Mouse (Mus musculus): ENCODE measurements around the gene Hes3.

Gene Hes3

DNA sequence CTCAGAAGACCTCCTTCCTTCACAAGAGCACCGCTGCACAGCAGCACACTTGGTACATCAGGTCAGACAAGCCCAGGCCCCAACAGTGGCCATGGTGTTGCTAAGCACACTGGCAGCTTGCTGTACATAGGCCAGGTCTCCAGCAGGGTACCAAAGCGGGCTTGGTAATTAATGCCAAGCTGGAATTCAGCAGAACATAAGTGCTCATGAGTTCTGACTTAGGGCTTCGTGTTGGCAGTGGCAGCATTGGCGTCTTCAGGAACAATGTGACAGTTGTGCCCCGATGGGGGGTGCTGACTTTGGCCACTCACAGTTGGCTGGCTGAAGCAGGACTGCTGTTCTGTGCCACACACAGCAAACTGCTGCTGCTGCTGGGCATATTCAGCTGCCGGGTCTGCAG, 13.2 kb upstream of the Hes3 start:
- DNase-seq (ENCODE audit: low spot score): no peak

DNA sequence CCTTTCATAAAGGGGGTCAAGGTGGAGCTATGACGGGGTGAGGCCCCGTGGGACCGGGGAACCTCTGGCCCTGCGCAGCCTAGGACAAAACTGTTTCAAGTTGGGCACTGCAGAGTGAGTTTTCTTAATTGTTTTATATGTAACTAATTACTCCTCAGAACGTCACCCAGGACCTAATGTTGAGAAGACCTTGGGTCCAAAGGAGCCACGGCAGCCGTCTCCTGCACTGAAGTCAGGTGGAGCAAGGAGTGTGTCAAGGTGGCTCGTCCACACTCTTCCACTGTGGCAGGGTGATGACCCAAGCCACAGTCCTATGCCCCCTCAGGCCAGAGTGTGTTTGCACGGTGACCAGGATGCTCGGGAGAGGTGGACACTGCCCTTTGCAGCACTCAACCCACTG, 11.7 kb upstream of the Hes3 start:
- no peak for DNase-seq (ENCODE audit: low spot score)

DNA sequence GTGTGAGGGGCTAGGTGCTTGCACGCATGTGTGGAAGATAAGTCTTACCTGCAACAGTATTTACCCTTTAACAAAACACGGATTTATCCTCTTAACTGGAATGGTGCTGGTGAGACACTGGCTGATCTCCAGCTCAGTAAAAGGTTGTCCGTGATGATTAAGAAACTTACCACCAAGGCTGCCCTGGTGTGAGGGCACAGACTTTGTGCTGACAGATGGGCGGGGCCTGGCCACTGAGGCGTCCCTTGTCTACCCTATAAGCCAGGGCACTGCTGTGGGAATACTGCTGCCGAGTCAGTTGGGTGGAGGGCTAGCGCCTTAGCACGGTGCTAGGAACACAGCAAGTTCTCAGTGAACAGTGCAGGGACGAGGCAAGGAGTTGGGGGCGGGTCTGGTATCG, 10.6 kb upstream of the Hes3 start:
- no peak for DNase-seq (ENCODE audit: low spot score)

- no peak for DNase-seq (ENCODE audit: low spot score)
Observed at GRCm38 (mm10) chr4:152300375-152300774, 8.9 kb upstream of the Hes3 start.

- no peak for DNase-seq (ENCODE audit: low spot score)
Observed at GRCm38 (mm10) chr4:152298836-152299235, 7.4 kb upstream of the Hes3 start.

DNA sequence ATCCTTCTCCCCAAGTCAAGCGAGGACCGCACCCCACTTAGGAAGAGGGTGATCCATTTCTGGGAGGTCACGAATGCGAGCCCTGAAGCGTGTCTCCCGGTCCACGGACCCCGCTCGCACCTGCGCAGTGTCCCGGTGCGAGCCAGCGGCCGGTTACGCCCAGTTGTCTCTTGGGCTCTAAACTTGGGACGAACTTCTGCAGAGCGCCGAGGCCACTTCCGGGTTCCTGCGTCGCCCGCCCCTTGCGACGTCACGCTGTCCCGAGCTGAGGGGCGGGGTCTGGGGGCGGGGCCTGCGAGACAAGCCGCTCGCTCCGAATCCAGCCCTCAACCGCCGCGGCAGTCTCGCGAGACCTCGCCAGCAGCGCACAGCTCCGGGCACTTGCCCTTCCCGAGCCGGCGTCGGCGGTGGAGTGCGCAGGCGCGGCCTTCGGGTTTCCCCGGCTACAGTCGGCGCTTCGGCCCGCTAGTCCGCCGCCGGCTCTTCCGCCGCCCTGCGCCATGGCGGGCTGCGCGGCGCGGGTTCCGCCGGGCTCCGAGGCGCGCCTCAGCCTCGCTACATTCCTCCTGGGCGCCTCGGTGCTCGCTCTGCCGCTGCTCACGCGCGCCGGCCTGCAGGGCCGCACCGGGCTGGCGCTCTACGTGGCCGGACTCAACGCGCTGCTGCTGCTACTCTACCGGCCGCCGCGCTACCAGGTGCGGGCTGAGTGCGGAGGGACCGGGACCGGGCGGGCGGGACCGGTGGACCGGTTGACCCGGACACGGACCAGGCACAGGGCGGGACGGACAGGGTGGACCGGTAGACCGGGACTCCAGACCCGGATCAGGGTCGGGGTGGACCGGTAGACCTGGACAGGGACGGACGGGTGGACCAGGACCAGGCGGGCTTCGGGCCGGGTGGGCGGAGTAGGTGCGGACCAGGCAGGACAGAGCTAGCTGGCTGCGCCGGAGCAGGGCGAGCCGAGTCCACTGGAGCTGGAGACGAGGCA, 5.7 kb upstream of the Hes3 start, which contains the start of gene Icmt:
Icmt (plus strand) TSS at position 354 of the 988 bp plus-strand sequence.
- DNase-seq (ENCODE audit: low spot score): peak; percentile 99

DNA sequence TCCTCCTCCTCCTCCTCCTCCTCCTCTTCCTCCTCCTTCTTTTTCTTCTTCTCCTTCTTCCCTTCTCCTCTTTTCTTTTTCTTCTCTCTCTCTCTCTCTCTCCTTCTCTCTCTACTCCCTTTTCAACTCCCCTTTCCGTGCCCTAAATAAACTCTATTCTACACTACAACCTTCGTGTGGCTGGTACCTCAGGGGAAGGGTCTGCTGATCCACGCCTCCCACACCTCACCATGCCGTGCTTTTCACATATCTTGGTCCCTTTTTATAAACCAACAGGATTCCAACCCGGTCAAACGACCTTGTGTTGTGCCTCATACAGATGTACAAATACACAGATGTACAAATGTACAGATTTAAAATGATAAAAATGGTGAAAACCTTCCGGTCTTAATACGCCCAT, 4.9 kb upstream of the Hes3 start:
- DNase-seq (ENCODE audit: low spot score): no peak

- DNase-seq (ENCODE audit: low spot score): no peak
Observed at GRCm38 (mm10) chr4:152295916-152296315, 4.5 kb upstream of the Hes3 start.

DNA sequence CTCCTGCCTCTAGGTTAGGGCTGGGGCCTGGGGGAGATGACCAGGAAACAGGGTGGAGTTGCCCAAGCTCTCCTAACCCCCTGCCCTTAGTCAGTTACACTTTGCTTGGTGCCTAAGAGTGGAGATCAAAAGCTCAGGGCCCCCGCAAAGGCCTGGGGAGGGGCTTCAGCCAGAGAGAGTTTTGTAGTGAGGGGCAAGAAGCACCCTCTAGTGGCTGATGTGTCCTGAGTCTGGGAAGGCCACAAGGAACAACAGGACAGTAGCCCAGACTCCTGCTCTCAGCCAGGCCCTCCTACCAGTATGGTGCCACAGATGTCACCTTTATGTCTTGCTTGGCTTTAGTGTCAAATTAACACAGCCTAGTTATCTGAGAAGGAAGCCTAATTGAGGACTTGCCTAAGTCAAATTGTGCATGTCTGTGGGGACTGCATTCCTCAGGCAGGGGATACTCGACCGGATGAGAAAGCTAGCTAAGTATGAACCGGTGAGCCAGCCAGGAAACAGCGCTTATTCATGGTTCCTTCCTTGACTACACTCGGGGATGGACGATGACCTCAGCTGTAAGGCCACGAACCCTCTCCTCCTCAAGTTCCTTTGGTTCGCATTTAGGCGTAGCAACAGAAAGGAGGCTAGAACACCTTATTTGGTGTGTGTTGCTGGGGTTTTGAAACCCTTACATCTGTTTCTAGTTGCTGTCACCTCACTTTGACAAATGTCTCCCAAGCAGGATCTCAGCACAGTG, 2.9 kb upstream of the Hes3 start:
- DNase-seq (ENCODE audit: low spot score): no peak

DNA sequence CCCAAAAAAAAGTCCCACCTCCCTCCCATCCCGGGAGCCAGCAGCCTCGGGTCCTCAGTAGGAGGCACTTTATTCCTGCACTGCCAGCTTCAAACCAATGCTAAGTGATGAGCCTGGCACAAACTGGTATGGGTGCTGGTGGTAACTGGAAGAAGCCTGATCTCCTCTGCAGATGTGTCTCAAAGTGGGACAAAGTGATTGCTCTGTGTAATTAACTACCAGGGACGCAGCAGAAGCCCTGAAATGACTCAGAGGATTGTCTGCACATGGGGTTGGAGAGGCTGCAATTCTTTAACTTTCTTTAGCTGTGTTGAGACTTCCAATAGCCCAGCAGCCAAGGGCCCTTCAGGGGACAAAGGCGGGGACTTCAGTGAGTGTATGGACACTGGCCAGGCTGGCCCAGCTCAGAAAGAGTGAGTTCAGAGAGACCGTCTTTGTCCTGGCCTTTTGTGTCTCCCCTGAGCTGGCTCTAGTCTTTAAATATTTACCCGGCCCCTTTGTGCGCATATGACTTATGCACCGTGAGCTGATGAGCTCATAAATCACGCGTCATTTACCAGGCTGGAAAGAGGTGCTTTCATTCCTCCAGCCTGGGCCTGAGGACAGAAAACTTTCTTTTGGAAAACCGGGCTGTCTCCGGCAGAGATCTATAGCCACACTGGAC, 772 bp upstream of the Hes3 start:
- no peak for DNase-seq (ENCODE audit: low spot score)

- DNase-seq (ENCODE audit: low spot score): no peak
Observed at GRCm38 (mm10) chr4:152290991-152291390, 471 bp downstream of the Hes3 start.

GRCm38 (mm10) chr4:152290385-152290784, 1.1 kb downstream of the Hes3 start:
- DNase-seq (ENCODE audit: low spot score): no peak

GRCm38 (mm10) chr4:152288398-152288945, 3.0 kb downstream of the Hes3 start:
- DNase-seq (ENCODE audit: low spot score): no peak

DNA sequence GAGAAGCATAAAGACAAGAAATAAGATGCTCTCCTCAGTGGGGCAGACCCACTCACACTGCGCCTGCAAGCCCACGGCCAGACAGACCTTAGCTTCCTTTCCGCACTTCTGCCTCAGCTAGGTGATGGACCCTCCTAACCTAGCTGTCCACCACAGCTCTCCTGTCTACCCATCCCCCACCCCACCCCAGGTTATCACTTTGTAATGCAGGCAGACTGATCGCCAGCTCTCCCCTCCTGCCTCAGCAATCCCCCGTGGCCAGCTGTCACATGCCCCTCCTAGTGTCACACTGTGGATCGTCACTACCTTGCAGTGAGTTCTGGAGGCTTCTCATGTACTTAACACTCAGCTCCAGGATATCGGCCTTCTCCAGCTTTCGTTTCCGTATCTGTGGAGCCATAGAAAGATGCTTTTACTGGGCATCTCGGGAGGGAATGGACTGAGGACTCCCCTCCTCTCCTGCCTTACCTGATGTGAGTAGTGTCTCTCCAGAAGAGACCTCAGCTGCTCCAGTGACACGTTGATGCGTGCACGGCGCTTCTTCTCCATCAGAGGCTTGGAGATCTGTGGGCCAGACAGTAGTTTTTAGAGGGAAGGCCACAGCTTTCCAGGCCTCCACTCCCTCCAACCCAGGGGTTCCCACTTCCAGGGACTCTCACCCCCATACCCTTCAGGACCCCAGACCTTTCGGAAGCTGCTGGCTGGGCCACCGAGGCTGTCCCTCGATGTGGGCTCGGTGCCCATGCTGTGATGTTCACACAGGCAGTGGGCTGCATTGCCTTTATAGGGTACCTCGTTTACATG, 3.9 kb downstream of the Hes3 start:
- DNase-seq (ENCODE audit: low spot score): no peak

DNA sequence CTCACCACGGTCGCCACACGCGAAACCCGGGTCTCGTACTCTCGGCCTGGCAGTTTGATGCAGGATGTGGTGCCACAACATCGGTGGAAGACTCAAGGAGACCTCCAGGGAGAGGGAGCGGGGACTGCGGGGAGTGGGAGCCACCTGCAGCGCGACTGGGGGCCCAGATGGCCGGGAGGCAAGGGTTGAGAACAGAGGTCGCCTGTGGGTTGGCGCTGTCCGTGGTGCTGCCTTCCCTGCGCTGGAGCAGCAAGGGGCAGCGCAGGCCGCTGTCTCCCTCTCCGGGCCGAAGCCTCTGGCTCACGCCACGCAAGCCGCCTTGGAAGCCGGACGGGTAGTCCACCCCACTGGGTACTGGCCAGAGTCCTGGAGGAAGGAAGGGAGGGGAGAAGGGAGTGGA, 4.6 kb downstream of the Hes3 start:
- DNase-seq (ENCODE audit: low spot score): no peak

GRCm38 (mm10) chr4:152286183-152286582, 5.3 kb downstream of the Hes3 start:
- DNase-seq (ENCODE audit: low spot score): no peak

- DNase-seq (ENCODE audit: low spot score): no peak
Observed at GRCm38 (mm10) chr4:152285505-152285904, 6.0 kb downstream of the Hes3 start.

- DNase-seq (ENCODE audit: low spot score): peak; percentile 69
Observed at GRCm38 (mm10) chr4:152283186-152283950, 8.1 kb downstream of the Hes3 start.

DNA sequence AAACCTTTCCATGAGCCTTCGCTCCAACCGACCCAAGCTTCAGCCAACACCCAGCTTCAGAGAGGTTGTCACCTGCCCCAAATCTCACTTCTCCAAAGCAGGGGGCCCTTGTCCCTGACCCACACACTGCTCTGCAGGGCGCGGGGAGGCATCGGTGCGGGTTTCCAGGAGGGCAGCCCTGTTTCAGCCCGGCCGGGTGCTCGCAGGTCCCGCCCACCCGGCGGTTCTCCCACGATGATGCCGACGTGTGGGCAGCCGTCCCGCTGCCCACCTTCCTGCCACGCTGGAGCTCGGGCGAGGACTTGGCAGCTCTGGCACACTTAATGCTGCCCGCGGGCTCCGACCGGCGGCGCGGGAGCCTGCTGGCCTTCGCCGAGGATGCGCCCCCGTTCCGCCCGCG, 8.7 kb downstream of the Hes3 start:
- no peak for DNase-seq (ENCODE audit: low spot score)

DNA sequence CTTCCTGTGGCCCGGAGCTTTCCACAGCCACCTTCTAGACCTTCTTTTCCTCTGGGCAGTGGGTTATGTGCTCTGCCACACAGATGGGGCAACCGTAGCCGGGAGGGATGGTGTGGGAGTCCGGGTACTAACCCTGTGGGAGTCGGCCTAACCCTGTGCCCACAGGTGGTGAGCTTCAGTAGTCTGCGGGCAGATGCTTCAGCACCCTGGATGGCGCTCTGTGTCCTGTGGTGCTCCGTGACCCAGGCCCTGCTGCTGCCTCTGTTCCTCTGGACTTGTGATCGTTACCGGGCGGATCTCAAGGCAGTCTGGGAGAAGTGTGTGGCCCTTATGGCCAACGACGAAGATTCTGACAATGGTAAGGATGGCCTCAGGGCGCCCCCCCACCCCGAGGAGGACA, 9.9 kb downstream of the Hes3 start:
- no peak for DNase-seq (ENCODE audit: low spot score)

DNA sequence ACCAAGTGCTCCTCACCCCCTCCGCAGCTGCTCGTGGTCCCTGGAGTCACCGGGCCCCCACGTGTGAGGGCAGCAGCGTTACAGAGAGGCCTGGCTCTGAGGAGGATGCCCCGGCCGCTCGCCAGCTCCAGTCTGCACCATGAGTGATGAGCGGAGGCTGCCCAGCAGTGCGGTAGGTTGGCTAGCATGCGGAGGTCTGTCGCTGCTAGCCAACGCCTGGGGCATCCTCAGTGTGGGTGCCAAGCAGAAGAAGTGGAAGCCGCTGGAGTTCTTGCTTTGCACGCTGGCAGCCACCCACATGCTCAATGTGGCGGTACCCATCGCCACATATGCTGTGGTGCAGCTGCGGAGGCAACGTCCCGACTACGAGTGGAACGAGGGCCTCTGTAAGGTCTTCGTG, 12.5 kb downstream of the Hes3 start:
- DNase-seq (ENCODE audit: low spot score): no peak
